ENCODE assay signal across 12 mouse cellular contexts in the genomic region with DNA sequence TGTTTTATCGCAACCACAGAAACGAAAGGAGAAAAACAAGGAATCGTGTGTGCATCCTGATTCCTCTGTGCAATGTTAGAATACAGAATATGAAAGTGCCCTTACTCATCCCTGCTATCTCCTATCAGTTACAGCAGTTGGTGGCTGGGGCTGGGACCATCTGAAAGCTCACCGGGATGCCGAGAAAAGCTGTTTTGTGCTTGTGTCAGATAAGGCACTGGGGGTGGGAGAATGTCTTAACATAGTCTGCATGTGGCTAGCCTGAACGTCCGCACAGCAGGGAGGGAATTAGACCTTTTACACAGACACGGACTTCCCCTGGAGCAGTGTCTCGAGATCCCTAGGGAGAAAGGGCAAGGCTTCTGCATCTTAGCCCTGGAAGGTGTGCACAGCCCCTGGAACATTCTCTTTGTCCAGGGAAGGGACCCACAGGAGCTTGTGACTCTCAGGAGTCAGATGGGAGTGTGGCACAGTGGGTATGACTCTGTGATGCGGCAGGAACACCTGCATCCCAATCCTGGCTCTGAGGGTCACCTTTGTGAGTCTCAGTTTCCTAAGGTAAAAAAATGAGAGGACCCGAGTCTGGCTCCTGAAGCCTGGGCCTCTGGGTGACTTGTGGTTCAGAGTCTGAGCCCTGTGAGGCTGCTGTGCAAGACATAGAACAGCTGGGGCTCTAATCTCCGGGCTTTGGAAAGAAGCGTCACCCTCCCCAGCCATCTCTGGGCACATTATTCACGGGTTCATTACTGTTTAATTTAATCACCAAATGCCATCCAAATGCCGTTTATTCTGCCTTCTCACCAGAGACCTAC. TPM values are rescaled to one million over a fixed set of nuclear protein-coding genes. Genes with fewer than 3 reads are reported as not detected.
A peak's percentile ranks its signal among the peaks of the same experiment; 100 is the strongest.
DNase-seq lines count a peak whose midpoint lies in the region; ATAC-seq and TF ChIP-seq lines count a peak whose summit lies in the region.
"Had no signal": no experiment of that assay in that cellular context is flagged by ENCODE, and none has a peak within 500 bp of the region (broad histone marks: within the 10 kb centered on the region; RNA-seq: fewer than 3 reads in every experiment).

No protein-coding gene starts in this region.

- peak overlapping the region; percentile 67; the same call in 1 of the 2 replicates for H3K27ac ChIP-seq in heart, embryonic 10.5 days
- H3K27ac ChIP-seq: limb, embryonic 15.5 days had no signal

- ATAC-seq in G1E (ENCODE audit: extremely low read depth, insufficient number of reproducible peaks, low FRiP score, poor library complexity, severe bottlenecking), result peak; percentile 72
- ATAC-seq in erythroid progenitor cell, adult 5-6 weeks (replicated peaks; ENCODE audit: low FRiP score, poor library complexity, severe bottlenecking), result peak; percentile 90
- peak; percentile 92 for ATAC-seq in megakaryocyte-erythroid progenitor cell, adult 5-6 weeks (replicated peaks; ENCODE audit: low FRiP score, low TSS enrichment, poor library complexity, severe bottlenecking)

- H3K4me1 ChIP-seq in heart, embryonic 10.5 days, result peaks cover 6% of the 10 kb centered on the region; the same call in 1 of the 2 replicates
- H3K4me1 ChIP-seq in G1E (ENCODE audit: insufficient read depth, low read depth, low read length), result peaks cover 17% of the 10 kb centered on the region
- H3K4me1 ChIP-seq: limb, embryonic 15.5 days had no signal

- no peak overlapping the region for H3K4me3 ChIP-seq in heart, embryonic 10.5 days
- H3K4me3 ChIP-seq in G1E (ENCODE audit: low read depth, low read length), result no peak overlapping the region
- H3K4me3 ChIP-seq: limb, embryonic 15.5 days; myocyte had no signal

- peak; percentile 91 for DNase-seq in heart, embryonic 10.5 days (ENCODE audit: low spot score)
- DNase-seq in heart, adult 18-20 months, result no peak
- DNase-seq in G1E (ENCODE audit: low spot score), result no peak
- DNase-seq in T-cell, adult 2 months (ENCODE audit: low spot score), result no peak
- DNase-seq in kidney, adult 9 months, result no peak
- DNase-seq in adrenal gland, postnatal 10 days, result no peak
- DNase-seq: B cell, adult 2 months; gastrocnemius, postnatal 14 days had no signal

- 45% methylated on average over 15 of the region's 15 CpGs for WGBS in heart, embryonic 10.5 days

- TF ChIP-seq CTCF in G1E (IDR thresholded peaks at IDR 0.05; ENCODE audit: low read depth, low read length), result no peak

- H3K9me3 ChIP-seq in heart, embryonic 10.5 days, result no peaks in the 10 kb centered on the region
- no peaks in the 10 kb centered on the region for H3K9me3 ChIP-seq in G1E (replicated peaks)
- H3K9me3 ChIP-seq: limb, embryonic 15.5 days had no signal

- H3K36me3 ChIP-seq in heart, embryonic 10.5 days, result no peaks in the 10 kb centered on the region
- H3K36me3 ChIP-seq in G1E (replicated peaks), result no peaks in the 10 kb centered on the region
- H3K36me3 ChIP-seq: limb, embryonic 15.5 days had no signal

- H3K27me3 ChIP-seq in heart, embryonic 10.5 days (ENCODE audit: insufficient read depth, poor library complexity, severe bottlenecking), result peaks cover 20% of the 10 kb centered on the region
- peaks cover 7% of the 10 kb centered on the region; the same call in 1 of the 2 replicates for H3K27me3 ChIP-seq in G1E (ENCODE audit: insufficient read depth, low read length)

RNA-seq across cellular contexts. Expression of a gene that starts 43.8 kb away (rescaled TPM):
- 0.67 and 0.97 TPM in 2 replicates for polyA plus RNA-seq in heart, embryonic 10.5 days (2016; fragmentation: Nextera tagmentation; extraction: Ambion mirVana)
- under 1 TPM; 0.28 to 0.35 TPM for total RNA-seq in heart, adult 18-20 months (2021)
- not detected in 2 replicates for total RNA-seq in G1E (2014; fragmentation: Nextera tagmentation)
- total RNA-seq in G1E (2017), result 0.49 and 0.64 TPM in 2 replicates
- 0.12 and 0.44 TPM in 2 replicates for polyA plus RNA-seq in G1E (2012)
- total RNA-seq in erythroid progenitor cell, adult 5-6 weeks (2015; ENCODE audit: low replicate concordance), result not detected in 2 replicates
- not detected in 2 replicates for total RNA-seq in erythroid progenitor cell, adult 5-6 weeks (2017; ENCODE audit: low replicate concordance)
- total RNA-seq in megakaryocyte-erythroid progenitor cell, adult 5-6 weeks (2014; fragmentation: Nextera tagmentation), result not detected in 2 replicates
- not detected in 2 replicates for total RNA-seq in megakaryocyte-erythroid progenitor cell, adult 5-6 weeks (2017)
- 1 to 10 TPM; 2.3 to 3.3 TPM for total RNA-seq in adrenal gland, postnatal 10 days (2021)
- total RNA-seq: gastrocnemius, postnatal 14 days had no signal

RNA-seq across cellular contexts. Expression of a gene that starts 44.0 kb away (rescaled TPM):
- polyA plus RNA-seq in heart, embryonic 10.5 days (2016; fragmentation: Nextera tagmentation; extraction: Ambion mirVana), result 13.0 and 23.1 TPM in 2 replicates
- total RNA-seq in heart, adult 18-20 months (2021), result 10 to 100 TPM; 22.8 to 23.0 TPM
- 7.5 and 10.1 TPM in 2 replicates for total RNA-seq in G1E (2014; fragmentation: Nextera tagmentation)
- 5.0 and 6.6 TPM in 2 replicates for total RNA-seq in G1E (2017)
- 3.0 and 3.3 TPM in 2 replicates for polyA plus RNA-seq in G1E (2012)
- 1.1 TPM in 1 of 2 replicates, not detected in the other for total RNA-seq in erythroid progenitor cell, adult 5-6 weeks (2015; ENCODE audit: low replicate concordance)
- not detected in 2 replicates for total RNA-seq in erythroid progenitor cell, adult 5-6 weeks (2017; ENCODE audit: low replicate concordance)
- 6.0 and 6.6 TPM in 2 replicates for total RNA-seq in megakaryocyte-erythroid progenitor cell, adult 5-6 weeks (2014; fragmentation: Nextera tagmentation)
- 4.1 and 5.5 TPM in 2 replicates for total RNA-seq in megakaryocyte-erythroid progenitor cell, adult 5-6 weeks (2017)
- total RNA-seq in adrenal gland, postnatal 10 days (2021), result 1 to 10 TPM; 7.1 to 7.2 TPM

RNA-seq across cellular contexts. Expression of a gene that starts 52.3 kb away (rescaled TPM):
- polyA plus RNA-seq in heart, embryonic 10.5 days (2016; fragmentation: Nextera tagmentation; extraction: Ambion mirVana), result 19.5 and 21.1 TPM in 2 replicates
- 10 to 100 TPM; 41.0 to 42.1 TPM for total RNA-seq in heart, adult 18-20 months (2021)
- total RNA-seq in G1E (2014; fragmentation: Nextera tagmentation) (108 and 115 TPM in 2 replicates), G1E (2017) (34.1 and 39.7 TPM in 2 replicates)
- 57.1 and 63.0 TPM in 2 replicates for polyA plus RNA-seq in G1E (2012)
- total RNA-seq in erythroid progenitor cell, adult 5-6 weeks (2015; ENCODE audit: low replicate concordance), result 3.2 TPM in 1 of 2 replicates, not detected in the other
- total RNA-seq in erythroid progenitor cell, adult 5-6 weeks (2017; ENCODE audit: low replicate concordance), result 2.1 TPM in 1 of 2 replicates, not detected in the other
- total RNA-seq in megakaryocyte-erythroid progenitor cell, adult 5-6 weeks (2014; fragmentation: Nextera tagmentation), result 19.7 and 25.6 TPM in 2 replicates
- 10.5 and 12.7 TPM in 2 replicates for total RNA-seq in megakaryocyte-erythroid progenitor cell, adult 5-6 weeks (2017)
- 10 to 100 TPM; 30.4 to 31.3 TPM for total RNA-seq in adrenal gland, postnatal 10 days (2021)
